14 mouse cellular contexts compared by ENCODE assay signal in the genomic region with DNA sequence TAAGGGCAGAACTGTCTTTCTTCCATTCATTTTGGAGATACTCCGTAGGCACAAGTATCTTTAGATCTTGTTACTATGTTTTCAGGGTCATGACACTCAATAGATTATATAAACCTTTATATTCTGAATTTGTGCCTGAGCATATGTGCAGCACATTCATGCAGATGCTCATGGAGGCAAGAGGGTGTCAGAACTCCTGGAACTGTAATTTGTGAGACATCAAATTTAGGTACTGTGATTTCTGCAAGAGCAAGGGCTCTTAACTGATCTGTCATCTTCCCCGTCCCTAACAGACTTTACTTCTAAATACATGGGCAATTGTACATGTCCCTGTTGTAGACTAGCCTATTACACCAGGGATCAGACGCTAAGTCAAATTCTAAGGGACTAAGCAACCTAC.
"Had no signal": no experiment of that assay in that cellular context is flagged by ENCODE, and none has a peak within 500 bp of the region (broad histone marks: within the 10 kb centered on the region; RNA-seq: fewer than 3 reads in every experiment).

No protein-coding gene starts in this region.

- H3K27me3 ChIP-seq: kidney, embryonic 15.5 days; limb, embryonic 13.5 days had no signal

- H3K4me3 ChIP-seq: kidney, embryonic 15.5 days; limb, embryonic 13.5 days; midbrain, embryonic 10.5 days; myocyte had no signal

- ATAC-seq: lung, postnatal 0 days had no signal

- H3K9me3 ChIP-seq: kidney, embryonic 15.5 days; limb, embryonic 13.5 days; midbrain, embryonic 10.5 days had no signal

- DNase-seq: kidney, postnatal 14 days; left cerebral cortex, postnatal 4 days; lung, postnatal 36 days; midbrain, embryonic 14.5 days; retina, postnatal 1 day; right cerebral cortex, postnatal 4 days; spleen, adult 18-20 months; thymus, adult 18-20 months; thymus, postnatal 25 days had no signal

- H3K27ac ChIP-seq: kidney, embryonic 15.5 days; limb, embryonic 13.5 days; midbrain, embryonic 10.5 days had no signal

- H3K4me1 ChIP-seq: kidney, embryonic 15.5 days; midbrain, embryonic 10.5 days had no signal

- H3K9ac ChIP-seq: kidney, embryonic 15.5 days; limb, embryonic 13.5 days had no signal

- H3K4me2 ChIP-seq: kidney, embryonic 15.5 days; limb, embryonic 13.5 days had no signal
